Mouse (Mus musculus): Measurements from ENCODE around the gene 2010111I01Rik. TPM values are rescaled to one million over a fixed set of nuclear protein-coding genes. Genes with fewer than 3 reads are reported as not detected.
"Not testable (repeated sequence)": the region's sequence is repeated elsewhere in the genome, so short reads cannot be mapped to it uniquely, and the experiment has no call there.

2010111I01Rik gene
- polyA plus RNA-seq, 1 experiment from 2014 or later = 28.5 TPM

- Histone ChIP-seq H3K27me3 (ENCODE audit: low read depth, poor library complexity, severe bottlenecking) (no peaks in the 10 kb centered on the region), H3K9me3 (replicated peaks) (no peaks in the 10 kb centered on the region), H3K4me1 (peaks cover 6% of the 10 kb centered on the region), H3K36me3 (peaks cover 4% of the 10 kb centered on the region; the same call in 1 of the 2 replicates), H3K4me3 (no peak overlapping the region), H3K27ac (replicated peaks) (no peak overlapping the region)
- WGBS = 87% methylated on average over 11 of the region's 11 CpGs
- no peak for DNase-seq (ENCODE audit: low spot score)
Measured at GRCm38 (mm10) chr13:62970515-62971269, 6.0 kb downstream of the 2010111I01Rik start.

- Histone ChIP-seq H3K36me3 (peaks cover 4% of the 10 kb centered on the region; the same call in 1 of the 2 replicates), H3K4me3 (no peak overlapping the region), H3K4me1 (peaks cover 4% of the 10 kb centered on the region), H3K27me3 (ENCODE audit: low read depth, poor library complexity, severe bottlenecking) (no peaks in the 10 kb centered on the region), H3K27ac (replicated peaks) (no peak overlapping the region), H3K9me3 (replicated peaks) (no peaks in the 10 kb centered on the region)
- no peak for DNase-seq (ENCODE audit: low spot score)
- WGBS = 85% methylated on average over 3 of the region's 3 CpGs
Measured at GRCm38 (mm10) chr13:62972403-62972802, 7.7 kb downstream of the 2010111I01Rik start.

DNA sequence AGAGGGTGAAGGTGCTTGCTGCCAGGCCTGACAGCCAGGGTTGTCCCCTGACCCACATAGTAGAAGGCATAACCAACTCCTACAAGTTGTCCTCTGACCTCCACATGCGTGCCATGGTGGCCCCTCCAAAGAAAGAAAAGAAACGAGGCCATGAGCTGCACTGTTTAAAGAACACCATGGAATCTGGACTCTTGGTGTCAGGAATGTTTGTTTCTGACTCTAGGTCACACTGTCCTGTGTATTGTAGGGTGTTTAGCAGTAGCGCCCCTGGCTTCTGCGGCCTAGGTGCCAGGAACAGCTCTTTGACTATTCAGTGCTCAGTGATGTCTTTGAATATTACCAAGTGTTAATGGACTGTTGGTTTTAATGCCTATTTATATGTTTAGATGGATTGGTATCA is 8.4 kb downstream of the 2010111I01Rik start:
- 81% methylated on average over 4 of the region's 4 CpGs for WGBS
- no peak overlapping the region for H3K4me3 ChIP-seq
- peaks cover 4% of the 10 kb centered on the region for H3K4me1 ChIP-seq
- DNase-seq (ENCODE audit: low spot score) = no peak
- no peaks in the 10 kb centered on the region for H3K36me3 ChIP-seq
- no peak overlapping the region for H3K27ac ChIP-seq (replicated peaks)
- H3K9me3 ChIP-seq (replicated peaks) = no peaks in the 10 kb centered on the region
- no peaks in the 10 kb centered on the region for H3K27me3 ChIP-seq (ENCODE audit: low read depth, poor library complexity, severe bottlenecking)

GRCm38 (mm10) chr13:62978104-62978503 is 13.4 kb downstream of the 2010111I01Rik start:
- no peaks in the 10 kb centered on the region for H3K27me3 ChIP-seq (ENCODE audit: low read depth, poor library complexity, severe bottlenecking)
- no peak for DNase-seq (ENCODE audit: low spot score)
- no peak overlapping the region for H3K4me3 ChIP-seq
- no peak overlapping the region for H3K27ac ChIP-seq (replicated peaks)
- no peaks in the 10 kb centered on the region for H3K36me3 ChIP-seq
- H3K9me3 ChIP-seq (replicated peaks) = no peaks in the 10 kb centered on the region
- H3K4me1 ChIP-seq = peaks cover 4% of the 10 kb centered on the region

GRCm38 (mm10) chr13:62978784-62979183 is 14.1 kb downstream of the 2010111I01Rik start:
- 87% methylated on average over 4 of the region's 4 CpGs for WGBS
- no peaks in the 10 kb centered on the region for H3K27me3 ChIP-seq (ENCODE audit: low read depth, poor library complexity, severe bottlenecking)
- H3K36me3 ChIP-seq = no peaks in the 10 kb centered on the region
- no peaks in the 10 kb centered on the region for H3K9me3 ChIP-seq (replicated peaks)
- H3K4me3 ChIP-seq = no peak overlapping the region
- no peak for DNase-seq (ENCODE audit: low spot score)
- H3K27ac ChIP-seq (replicated peaks) = no peak overlapping the region
- peaks cover 2% of the 10 kb centered on the region for H3K4me1 ChIP-seq

DNA sequence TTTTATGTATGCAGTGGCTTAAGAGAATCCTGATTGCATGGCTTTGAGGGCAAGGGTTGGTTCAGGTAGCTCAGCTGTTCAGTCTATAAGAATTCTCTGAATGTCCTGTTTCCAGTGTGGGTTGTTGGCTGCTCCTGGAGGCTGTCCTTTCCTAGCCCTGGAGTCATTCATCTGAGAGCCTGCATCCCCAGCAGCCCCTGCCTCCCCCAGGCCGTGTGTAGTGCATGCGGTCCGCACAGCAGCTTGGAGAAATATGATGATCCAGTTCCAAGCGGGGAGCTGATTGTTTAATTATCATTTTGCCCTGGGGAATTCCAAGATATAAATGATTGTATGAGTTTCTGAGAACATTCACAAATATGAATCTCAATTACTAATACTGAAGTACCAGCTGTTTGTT is 14.5 kb downstream of the 2010111I01Rik start:
- H3K9me3 ChIP-seq (replicated peaks) = no peaks in the 10 kb centered on the region
- H3K27me3 ChIP-seq (ENCODE audit: low read depth, poor library complexity, severe bottlenecking) = no peaks in the 10 kb centered on the region
- WGBS = 87% methylated on average over 4 of the region's 4 CpGs
- H3K4me1 ChIP-seq = no peaks in the 10 kb centered on the region
- H3K36me3 ChIP-seq = no peaks in the 10 kb centered on the region
- no peak overlapping the region for H3K4me3 ChIP-seq
- H3K27ac ChIP-seq (replicated peaks) = no peak overlapping the region
- no peak for DNase-seq (ENCODE audit: low spot score)

DNA sequence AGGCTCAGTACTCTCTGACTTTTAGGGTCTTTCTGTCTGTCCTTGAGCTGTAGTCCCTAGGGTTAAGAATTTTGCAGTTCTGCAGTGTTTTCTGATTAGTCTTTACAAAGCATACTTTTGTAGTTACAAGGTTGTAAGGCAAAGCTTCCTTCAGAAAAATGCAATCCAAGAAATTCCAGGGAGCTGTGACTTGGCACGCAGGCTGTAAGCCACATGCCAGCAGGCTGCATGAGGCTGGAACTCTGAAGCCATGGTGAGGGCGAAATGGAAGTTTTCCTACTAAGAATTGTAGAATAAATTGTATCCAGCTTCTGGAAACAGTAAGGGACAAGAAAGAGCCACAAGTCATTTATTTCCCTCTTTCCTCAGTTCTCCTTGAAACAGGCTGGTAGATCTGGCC is 15.4 kb downstream of the 2010111I01Rik start:
- no peaks in the 10 kb centered on the region for H3K27me3 ChIP-seq (ENCODE audit: low read depth, poor library complexity, severe bottlenecking)
- H3K4me1 ChIP-seq = no peaks in the 10 kb centered on the region
- no peaks in the 10 kb centered on the region for H3K36me3 ChIP-seq
- H3K9me3 ChIP-seq (replicated peaks) = no peaks in the 10 kb centered on the region
- 86% methylated on average over 2 of the region's 2 CpGs for WGBS
- H3K4me3 ChIP-seq = no peak overlapping the region
- no peak overlapping the region for H3K27ac ChIP-seq (replicated peaks)
- DNase-seq (ENCODE audit: low spot score) = no peak

DNA sequence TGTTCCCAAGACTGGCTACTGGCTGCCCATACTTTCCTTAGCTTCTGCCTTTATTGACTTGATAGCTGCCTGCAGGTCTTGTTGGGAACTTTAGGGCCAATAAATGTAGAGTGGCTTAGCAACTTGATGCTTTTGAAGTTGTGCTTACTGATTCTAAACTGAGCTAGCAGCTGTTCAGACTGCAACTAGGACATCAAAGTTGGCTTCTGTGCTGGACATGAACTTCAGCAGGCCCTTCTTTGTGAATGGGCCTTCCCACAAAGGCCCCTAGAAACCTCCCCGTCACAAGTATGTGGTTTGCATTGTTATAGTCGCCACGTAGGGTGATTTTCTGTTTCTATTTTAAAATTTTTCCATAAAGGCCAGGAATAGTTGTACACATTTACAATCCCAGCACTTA is 19.8 kb downstream of the 2010111I01Rik start:
- no peaks in the 10 kb centered on the region for H3K36me3 ChIP-seq
- H3K27ac ChIP-seq (replicated peaks) = no peak overlapping the region
- H3K4me3 ChIP-seq = no peak overlapping the region
- H3K4me1 ChIP-seq = no peaks in the 10 kb centered on the region
- no peaks in the 10 kb centered on the region for H3K27me3 ChIP-seq (ENCODE audit: low read depth, poor library complexity, severe bottlenecking)
- no peaks in the 10 kb centered on the region for H3K9me3 ChIP-seq (replicated peaks)
- DNase-seq (ENCODE audit: low spot score) = no peak
- WGBS = 85% methylated on average over 3 of the region's 3 CpGs

DNA sequence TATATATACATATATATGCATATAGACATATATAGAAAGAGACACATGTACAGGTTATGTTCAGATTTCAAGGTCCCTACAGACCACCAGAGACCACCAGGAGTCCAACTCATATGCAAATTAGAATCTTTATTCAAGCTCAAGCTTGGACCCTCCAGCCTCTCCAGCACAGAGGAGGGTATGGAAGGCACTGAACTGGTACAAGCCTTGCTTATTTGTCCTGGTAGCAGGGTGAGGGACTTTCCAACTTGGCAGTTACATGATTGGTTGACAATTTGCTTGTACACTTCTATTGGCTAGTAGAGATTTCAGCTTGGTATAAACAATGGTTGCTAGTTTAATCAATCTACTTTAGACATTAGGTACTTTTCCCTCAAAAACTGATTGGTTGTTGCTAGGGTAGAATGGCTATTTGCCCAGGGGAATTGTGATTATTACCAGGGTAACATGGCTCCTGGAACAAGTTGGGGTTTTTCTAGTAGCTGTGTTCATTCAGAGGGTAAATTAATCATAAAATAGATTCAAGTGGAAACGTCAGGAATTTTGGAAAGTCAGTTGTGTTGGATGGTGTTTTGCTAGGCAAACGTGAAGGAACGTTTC is 25.3 kb downstream of the 2010111I01Rik start:
- H3K4me1 ChIP-seq = no peaks in the 10 kb centered on the region
- no peaks in the 10 kb centered on the region for H3K36me3 ChIP-seq
- H3K27ac ChIP-seq (replicated peaks) = no peak overlapping the region
- H3K4me3 ChIP-seq = no peak overlapping the region
- H3K27me3 ChIP-seq (ENCODE audit: low read depth, poor library complexity, severe bottlenecking) = no peaks in the 10 kb centered on the region
- DNase-seq (ENCODE audit: low spot score) = no peak
- no peaks in the 10 kb centered on the region for H3K9me3 ChIP-seq (replicated peaks)
- WGBS = 80% methylated on average over 3 of the region's 3 CpGs

- Histone ChIP-seq H3K27ac (replicated peaks) (no peak overlapping the region), H3K4me3 (no peak overlapping the region), H3K9me3 (replicated peaks) (no peaks in the 10 kb centered on the region), H3K36me3 (no peaks in the 10 kb centered on the region), H3K27me3 (ENCODE audit: low read depth, poor library complexity, severe bottlenecking) (no peaks in the 10 kb centered on the region), H3K4me1 (no peaks in the 10 kb centered on the region)
- WGBS = 89% methylated on average over 5 of the region's 5 CpGs
- no peak for DNase-seq (ENCODE audit: low spot score)
Measured at GRCm38 (mm10) chr13:62993543-62994477, 29.1 kb downstream of the 2010111I01Rik start.

- WGBS = 89% methylated on average over 2 of the region's 2 CpGs
- Histone ChIP-seq H3K4me3 (no peak overlapping the region), H3K9me3 (replicated peaks) (no peaks in the 10 kb centered on the region), H3K36me3 (no peaks in the 10 kb centered on the region), H3K27me3 (ENCODE audit: low read depth, poor library complexity, severe bottlenecking) (no peaks in the 10 kb centered on the region), H3K4me1 (no peaks in the 10 kb centered on the region), H3K27ac (replicated peaks) (no peak overlapping the region)
- no peak for DNase-seq (ENCODE audit: low spot score)
Measured at GRCm38 (mm10) chr13:62996767-62997166, 32.1 kb downstream of the 2010111I01Rik start.

DNA sequence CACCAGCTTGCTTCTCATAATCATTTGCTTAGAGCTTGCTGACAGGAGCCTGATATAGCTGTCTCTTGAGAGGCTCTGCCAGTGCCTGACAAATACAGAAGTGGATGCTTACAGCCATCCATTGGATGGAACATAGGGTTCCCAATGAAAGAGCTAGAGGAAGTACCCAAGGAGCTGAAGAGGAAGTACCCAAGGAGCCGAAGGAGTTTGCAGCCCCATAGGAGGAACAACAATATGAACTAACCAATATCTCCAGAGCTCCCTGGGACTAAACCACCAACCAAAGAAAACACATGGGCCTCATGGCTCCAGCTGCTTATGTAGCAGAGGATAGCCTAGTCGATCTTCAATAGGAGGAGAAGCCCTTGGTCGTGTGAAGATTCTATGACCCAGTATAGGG is 42.8 kb downstream of the 2010111I01Rik start:
- H3K27me3 ChIP-seq (ENCODE audit: low read depth, poor library complexity, severe bottlenecking); H3K27ac ChIP-seq (replicated peaks); H3K9me3 ChIP-seq (replicated peaks); H3K4me3 ChIP-seq; H3K4me1 ChIP-seq; H3K36me3 ChIP-seq; DNase-seq (ENCODE audit: low spot score): not testable (repeated sequence)
- WGBS = 88% methylated on average over 3 of the region's 3 CpGs
